Mouse (Mus musculus) MEL (cell line): ENCODE measurements around the gene Nsmf. TPM values are rescaled to one million over a fixed set of nuclear protein-coding genes. Genes with fewer than 3 reads are reported as not detected.
A peak's percentile ranks its signal among the peaks of the same experiment; 100 is the strongest.

Experiments
- DNase-seq: peaks from one replicate; pipeline ENCODE4 v3.0.0; 2011; ENCODE audit warnings: low read depth, low spot score
- H3K27ac ChIP-seq: 2 replicates; pipeline ENCODE4 v1.5.1; 2012; ENCODE audit warnings: low read depth, mild to moderate bottlenecking, control low read depth, low read length, moderate library complexity; ENCODE audit not compliant: control insufficient read depth
- H3K27me3 ChIP-seq, 2 experiments: fragments of 150-350 bp in 1 of 2; sonication (generic) in 1 of 2; 2 replicates each; pipeline ENCODE4 v1.6.1; 2012; ENCODE audit warnings: low read length in 2 of 2, mild to moderate bottlenecking in 2 of 2, improper control_type of control experiment in 1 of 2, moderate library complexity in 1 of 2; ENCODE audit not compliant: insufficient read depth in 2 of 2, control insufficient read depth in 1 of 2
- H3K36me3 ChIP-seq, 2 experiments: 2 replicates each; pipeline ENCODE4 v1.6.1; 2012 to 2014; ENCODE audit warnings: low read length in 2 of 2, improper control_type of control experiment in 1 of 2, inconsistent platforms in 1 of 2, mild to moderate bottlenecking in 1 of 2; ENCODE audit not compliant: insufficient read depth in 2 of 2, control insufficient read depth in 1 of 2
- H3K4me1 ChIP-seq, 2 experiments: fragments of 150-350 bp in 1 of 2; sonication (generic) in 1 of 2; 2 replicates each; pipeline ENCODE4 v1.6.1; 2012; ENCODE audit warnings: low read length in 2 of 2, improper control_type of control experiment in 1 of 2, mild to moderate bottlenecking in 1 of 2; ENCODE audit not compliant: insufficient read depth in 2 of 2, control insufficient read depth in 1 of 2
- H3K4me3 ChIP-seq, 2 experiments: fragments of 150-350 bp in 1 of 2; sonication (generic) in 1 of 2; 2 replicates each; pipeline ENCODE4 v1.5.1; 2012; ENCODE audit warnings: low read depth in 2 of 2, low read length in 2 of 2, mild to moderate bottlenecking in 2 of 2, moderate library complexity in 2 of 2, control low read depth in 1 of 2, improper control_type of control experiment in 1 of 2; ENCODE audit not compliant: control insufficient read depth in 1 of 2, insufficient read depth in 1 of 2
- H3K79me2 ChIP-seq: 2 replicates; pipeline ENCODE4 v1.6.1; 2012; ENCODE audit warnings: mild to moderate bottlenecking, low read length, moderate library complexity; ENCODE audit not compliant: control insufficient read depth, poor library complexity, insufficient read depth
- H3K9ac ChIP-seq: 2 replicates; pipeline ENCODE4 v1.6.1; 2012; ENCODE audit warnings: low read depth, mild to moderate bottlenecking, control low read depth, low read length, moderate library complexity; ENCODE audit not compliant: control insufficient read depth, poor library complexity, severe bottlenecking
- H3K9me3 ChIP-seq: fragments of 150-350 bp; sonication (generic); replicated peaks from 2 replicates; pipeline ENCODE4 v1.6.1; 2012; ENCODE audit warnings: mild to moderate bottlenecking, low read length, improper control_type of control experiment, moderate library complexity; ENCODE audit not compliant: insufficient read depth
- CHD1 ChIP-seq: IDR thresholded peaks from 2 replicates; pipeline ENCODE4 v1.6.1; 2012; ENCODE audit warnings: low read depth, mild to moderate bottlenecking, inconsistent platforms, low read length, improper control_type of control experiment
- CHD2 ChIP-seq: IDR thresholded peaks from 2 replicates; pipeline ENCODE4 v1.6.1; 2011; ENCODE audit warnings: low read length, improper control_type of control experiment
- CTCF ChIP-seq, 3 experiments: IDR thresholded peaks in 2 of 3; conservative IDR thresholded peaks in 1 of 3; 2 replicates each; pipeline ENCODE4 v1.5.1; 2011 to 2012; ENCODE audit warnings: low read length in 3 of 3, low read depth in 2 of 3, mild to moderate bottlenecking in 2 of 3, improper control_type of control experiment in 1 of 3, inconsistent platforms in 1 of 3, mixed read lengths in 1 of 3, moderate library complexity in 1 of 3; ENCODE audit not compliant: control insufficient read depth in 1 of 3, insufficient read depth in 1 of 3, poor library complexity in 1 of 3, severe bottlenecking in 1 of 3
- GATA1 ChIP-seq: IDR thresholded peaks from 2 replicates; pipeline ENCODE4 v1.6.1; 2011; ENCODE audit warnings: low read depth, low read length, improper control_type of control experiment
- JUND ChIP-seq: IDR thresholded peaks from 2 replicates; pipeline ENCODE4 v1.6.1; 2011; ENCODE audit warnings: low read depth, mild to moderate bottlenecking, improper control_type of control experiment, low read length
- MAFK ChIP-seq: IDR thresholded peaks from 2 replicates; pipeline ENCODE4 v1.6.1; 2011; ENCODE audit warnings: low read depth, mild to moderate bottlenecking, low read length, improper control_type of control experiment, borderline replicate concordance
- NELFE ChIP-seq: IDR thresholded peaks from 2 replicates; pipeline ENCODE4 v1.6.1; 2011; ENCODE audit warnings: low read depth, low read length, improper control_type of control experiment
- POLR2AphosphoS2 ChIP-seq: IDR thresholded peaks from 2 replicates; pipeline ENCODE4 v1.6.1; 2011; ENCODE audit warnings: low read length, improper control_type of control experiment
- POLR2AphosphoS5 ChIP-seq: IDR thresholded peaks from 2 replicates; pipeline ENCODE4 v1.6.1; 2012; ENCODE audit warnings: low read depth, borderline replicate concordance, mild to moderate bottlenecking, inconsistent platforms, low read length, moderate library complexity, mixed read lengths
- RAD21 ChIP-seq: IDR thresholded peaks from 2 replicates; pipeline ENCODE4 v1.6.1; 2011; ENCODE audit warnings: mild to moderate bottlenecking, low read depth, low read length, improper control_type of control experiment
- SIN3A ChIP-seq: IDR thresholded peaks from 2 replicates; pipeline ENCODE4 v1.6.1; 2012; ENCODE audit warnings: low read length, improper control_type of control experiment, inconsistent platforms
- TBP ChIP-seq: IDR thresholded peaks from 2 replicates; pipeline ENCODE4 v1.8.0; 2011; ENCODE audit warnings: low read depth, low read length, improper control_type of control experiment
- UBTF ChIP-seq: IDR thresholded peaks from 2 replicates; pipeline ENCODE4 v1.6.1; 2012; ENCODE audit warnings: low read depth, mild to moderate bottlenecking, inconsistent platforms, low read length, improper control_type of control experiment, moderate library complexity, borderline replicate concordance; ENCODE audit not compliant: insufficient read depth
- USF1 ChIP-seq: IDR thresholded peaks from 2 replicates; pipeline ENCODE4 v1.6.1; 2014; ENCODE audit warnings: low read depth, mild to moderate bottlenecking, inconsistent platforms, low read length, improper control_type of control experiment, moderate library complexity
- USF2 ChIP-seq, 2 experiments: IDR thresholded peaks; 2 replicates each; pipeline ENCODE4 v1.6.1; 2011 to 2012; ENCODE audit warnings: improper control_type of control experiment in 2 of 2, low read length in 2 of 2, borderline replicate concordance in 1 of 2, inconsistent platforms in 1 of 2, low read depth in 1 of 2, mild to moderate bottlenecking in 1 of 2; ENCODE audit not compliant: insufficient read depth in 1 of 2
- ZMIZ1 ChIP-seq: IDR thresholded peaks from 2 replicates; pipeline ENCODE4 v1.6.1; 2012; ENCODE audit warnings: low read depth, mild to moderate bottlenecking, inconsistent platforms, low read length, improper control_type of control experiment, moderate library complexity
- ZNF384 ChIP-seq: IDR thresholded peaks from 2 replicates; pipeline ENCODE4 v1.6.1; 2012; ENCODE audit warnings: low read depth, mild to moderate bottlenecking, inconsistent platforms, low read length, improper control_type of control experiment
- polyA plus RNA-seq, 2 experiments: library from polyadenylated mRNA; stranded (reverse) in 1 of 2; unstranded in 1 of 2; fragments of >175 nt in 1 of 2; fragments of >200 nt in 1 of 2; gene quantifications; 2 replicates each; pipeline versions ENCODE4 v1.2.1 to v1.2.4; 2012; ENCODE audit warnings: low replicate concordance in 2 of 2, low read depth in 1 of 2; ENCODE audit not compliant: insufficient read length in 2 of 2, insufficient read depth in 1 of 2, missing spikeins in 1 of 2
- total RNA-seq: library from RNA; depleted of rRNA; stranded (reverse); fragments of 300-350 nt; gene quantifications from 2 replicates; pipeline ENCODE4 v1.2.3, GENCODE M21; 2012

The Nsmf gene
- total and polyA plus RNA-seq, 3 experiments = 13.3 to 25.8 TPM; not detected in 1

GRCm38 (mm10) chr2:25094785-25095108 is 40.6 kb downstream of the Nsmf start:
- TF ChIP-seq MAFK (no peak), JUND (no peak), SIN3A (no peak), GATA1 (no peak), NELFE (no peak), ZNF384 (no peak), POLR2AphosphoS2 (no peak), POLR2AphosphoS5 (no peak), USF2 (IDR thresholded peaks at IDR 0.05; ENCODE audit: borderline replicate concordance in 1 of 2, insufficient read depth in 1 of 2, low read depth in 1 of 2, low read length in 2 of 2) (no peak), RAD21 (no peak), CHD2 (no peak), USF1 (no peak), CHD1 (no peak)
- peaks cover 0 to 5% of the 10 kb centered on the region in 2 experiments; a peak in 2 of 4 replicates for H3K27me3 ChIP-seq
- H3K9ac ChIP-seq = no peak overlapping the region
- DNase-seq = no peak
- H3K79me2 ChIP-seq = no peaks in the 10 kb centered on the region
- no peaks in the 10 kb centered on the region for H3K9me3 ChIP-seq
- H3K4me1 ChIP-seq = peaks cover 17 to 19% of the 10 kb centered on the region in 2 experiments; a peak in 3 of 4 replicates
- H3K27ac ChIP-seq = no peak overlapping the region
- peaks cover 0 to 20% of the 10 kb centered on the region in 2 experiments; a peak in 2 of 4 replicates for H3K36me3 ChIP-seq
- no peak overlapping the region for H3K4me3 ChIP-seq

GRCm38 (mm10) chr2:25095109-25095850 is 41.1 kb downstream of the Nsmf start, which contains the start of gene Noxa1:
TSS of gene Noxa1 (minus strand) at chr2:25095149.
- H3K36me3 ChIP-seq = peaks cover 0 to 25% of the 10 kb centered on the region in 2 experiments; a peak in 2 of 4 replicates
- peaks cover 0 to 3% of the 10 kb centered on the region in 2 experiments; a peak in 2 of 4 replicates for H3K27me3 ChIP-seq
- TF ChIP-seq UBTF = no peak
- no peak for TF ChIP-seq TBP
- TF ChIP-seq CTCF (IDR thresholded peaks at IDR 0.05 in 2 of 3, conservative IDR thresholded peaks at IDR 0.05 in 1 of 3; ENCODE audit: control insufficient read depth in 1 of 3, insufficient read depth in 1 of 3, low read depth in 2 of 3, low read length in 3 of 3, poor library complexity in 1 of 3, severe bottlenecking in 1 of 3) = peak; percentile 9 to 44 (median 14); a peak in 3 of 6 replicates
- no peak for TF ChIP-seq ZMIZ1
- H3K9ac ChIP-seq = no peak within 1 kb of the TSS
- DNase-seq = peak; percentile 41
- H3K4me3 ChIP-seq = no peak within 1 kb of the TSS
- H3K79me2 ChIP-seq = no peaks in the 10 kb centered on the region
- H3K27ac ChIP-seq = no peak within 1 kb of the TSS
- no peaks in the 10 kb centered on the region for H3K9me3 ChIP-seq
- peaks cover 17 to 25% of the 10 kb centered on the region in 2 experiments; a peak in 3 of 4 replicates for H3K4me1 ChIP-seq
